Mouse (Mus musculus): ENCODE results near the gene Map3k7. TPM values are rescaled to one million over a fixed set of nuclear protein-coding genes. Genes with fewer than 3 reads are reported as not detected.

Gene Map3k7
- polyA plus RNA-seq, 1 experiment from 2014 or later: 39.1 TPM

- H3K9ac ChIP-seq: no peak overlapping the region
- H3K27me3 ChIP-seq: no peaks in the 10 kb centered on the region
- 10% methylated on average over 5 of the region's 5 CpGs for WGBS
- no peak for ATAC-seq (ENCODE audit: low FRiP score, low read depth)
- H3K27ac ChIP-seq: no peak overlapping the region
- peaks cover 9% of the 10 kb centered on the region; the same call in 1 of the 2 replicates for H3K4me1 ChIP-seq
- H3K9me3 ChIP-seq: no peaks in the 10 kb centered on the region
- H3K4me2 ChIP-seq (replicated peaks): no peak overlapping the region
- no peak overlapping the region for H3K4me3 ChIP-seq
- no peaks in the 10 kb centered on the region for H3K36me3 ChIP-seq
Measured at GRCm38 (mm10) chr4:32045234-32045633, 81.3 kb downstream of the Map3k7 start.

- H3K4me3 ChIP-seq: no peak overlapping the region
- H3K4me1 ChIP-seq: peaks cover 9% of the 10 kb centered on the region; the same call in 1 of the 2 replicates
- H3K27ac ChIP-seq: no peak overlapping the region
- no peaks in the 10 kb centered on the region for H3K36me3 ChIP-seq
- no peaks in the 10 kb centered on the region for H3K9me3 ChIP-seq
- no peak overlapping the region for H3K4me2 ChIP-seq (replicated peaks)
- WGBS: 39% methylated on average over 4 of the region's 4 CpGs
- H3K9ac ChIP-seq: no peak overlapping the region
- H3K27me3 ChIP-seq: no peaks in the 10 kb centered on the region; the same call in 1 of the 2 replicates
- ATAC-seq (ENCODE audit: low FRiP score, low read depth): no peak
Measured at GRCm38 (mm10) chr4:32049824-32050223, 85.9 kb downstream of the Map3k7 start.

GRCm38 (mm10) chr4:32053171-32053570 lies 89.3 kb downstream of the Map3k7 start:
- no peak overlapping the region for H3K9ac ChIP-seq
- H3K27ac ChIP-seq: no peak overlapping the region
- WGBS: 90% methylated on average over 14 of the region's 14 CpGs
- H3K9me3 ChIP-seq: no peaks in the 10 kb centered on the region
- no peak for ATAC-seq (ENCODE audit: low FRiP score, low read depth)
- H3K4me1 ChIP-seq: peaks cover 11% of the 10 kb centered on the region; the same call in 1 of the 2 replicates
- no peaks in the 10 kb centered on the region; the same call in 1 of the 2 replicates for H3K27me3 ChIP-seq
- H3K4me2 ChIP-seq (replicated peaks): no peak overlapping the region
- H3K36me3 ChIP-seq: no peaks in the 10 kb centered on the region
- H3K4me3 ChIP-seq: no peak overlapping the region

GRCm38 (mm10) chr4:32055151-32056052 lies 91.5 kb downstream of the Map3k7 start:
- H3K4me2 ChIP-seq (replicated peaks): peak overlapping the region; percentile 64
- peak; percentile 89 for ATAC-seq (ENCODE audit: low FRiP score, low read depth)
- H3K27ac ChIP-seq: no peak overlapping the region
- H3K9ac ChIP-seq: peak overlapping the region; percentile 46; the same call in 1 of the 2 replicates
- no peaks in the 10 kb centered on the region; the same call in 1 of the 2 replicates for H3K27me3 ChIP-seq
- H3K4me3 ChIP-seq: peak overlapping the region; percentile 43
- WGBS: 20% methylated on average over 21 of the region's 21 CpGs
- no peaks in the 10 kb centered on the region for H3K36me3 ChIP-seq
- no peaks in the 10 kb centered on the region for H3K9me3 ChIP-seq
- peaks cover 11% of the 10 kb centered on the region; the same call in 1 of the 2 replicates for H3K4me1 ChIP-seq

GRCm38 (mm10) chr4:32056441-32056840 lies 92.5 kb downstream of the Map3k7 start:
- Histone ChIP-seq H3K4me2 (replicated peaks) (no peak overlapping the region), H3K27me3 (no peaks in the 10 kb centered on the region; the same call in 1 of the 2 replicates), H3K9me3 (no peaks in the 10 kb centered on the region), H3K4me1 (peaks cover 11% of the 10 kb centered on the region; the same call in 1 of the 2 replicates), H3K4me3 (no peak overlapping the region), H3K27ac (no peak overlapping the region), H3K9ac (no peak overlapping the region), H3K36me3 (no peaks in the 10 kb centered on the region)
- 68% methylated on average over 7 of the region's 7 CpGs for WGBS
- no peak for ATAC-seq (ENCODE audit: low FRiP score, low read depth)

GRCm38 (mm10) chr4:32057102-32057501 lies 93.2 kb downstream of the Map3k7 start:
- Histone ChIP-seq H3K9ac (no peak overlapping the region), H3K36me3 (no peaks in the 10 kb centered on the region), H3K9me3 (no peaks in the 10 kb centered on the region), H3K4me2 (replicated peaks) (no peak overlapping the region), H3K27ac (no peak overlapping the region), H3K4me3 (no peak overlapping the region), H3K27me3 (no peaks in the 10 kb centered on the region; the same call in 1 of the 2 replicates), H3K4me1 (peaks cover 11% of the 10 kb centered on the region; the same call in 1 of the 2 replicates)
- ATAC-seq (ENCODE audit: low FRiP score, low read depth): no peak
- 58% methylated on average over 5 of the region's 5 CpGs for WGBS

- Histone ChIP-seq H3K27ac (no peak overlapping the region), H3K9me3 (no peaks in the 10 kb centered on the region), H3K9ac (no peak overlapping the region), H3K4me1 (peaks cover 8% of the 10 kb centered on the region; the same call in 1 of the 2 replicates), H3K36me3 (no peaks in the 10 kb centered on the region), H3K27me3 (no peaks in the 10 kb centered on the region), H3K4me2 (replicated peaks) (no peak overlapping the region), H3K4me3 (no peak overlapping the region)
- WGBS: 88% methylated on average over 4 of the region's 4 CpGs
- ATAC-seq (ENCODE audit: low FRiP score, low read depth): no peak
Measured at GRCm38 (mm10) chr4:32060686-32061085, 96.8 kb downstream of the Map3k7 start.

GRCm38 (mm10) chr4:32062381-32063059 lies 98.6 kb downstream of the Map3k7 start:
- 57% methylated on average over 4 of the region's 4 CpGs for WGBS
- H3K36me3 ChIP-seq: no peaks in the 10 kb centered on the region
- no peak overlapping the region for H3K27ac ChIP-seq
- H3K4me2 ChIP-seq (replicated peaks): no peak overlapping the region
- H3K9me3 ChIP-seq: no peaks in the 10 kb centered on the region
- no peaks in the 10 kb centered on the region for H3K4me1 ChIP-seq
- H3K4me3 ChIP-seq: no peak overlapping the region
- no peak overlapping the region for H3K9ac ChIP-seq
- no peaks in the 10 kb centered on the region for H3K27me3 ChIP-seq
- no peak for ATAC-seq (ENCODE audit: low FRiP score, low read depth)

GRCm38 (mm10) chr4:32063291-32063690 lies 99.4 kb downstream of the Map3k7 start:
- H3K36me3 ChIP-seq: no peaks in the 10 kb centered on the region
- no peaks in the 10 kb centered on the region for H3K27me3 ChIP-seq
- no peak overlapping the region for H3K4me3 ChIP-seq
- WGBS: 87% methylated on average over 3 of the region's 3 CpGs
- ATAC-seq (ENCODE audit: low FRiP score, low read depth): no peak
- H3K27ac ChIP-seq: no peak overlapping the region
- no peaks in the 10 kb centered on the region for H3K4me1 ChIP-seq
- H3K9me3 ChIP-seq: no peaks in the 10 kb centered on the region
- H3K9ac ChIP-seq: no peak overlapping the region
- H3K4me2 ChIP-seq (replicated peaks): no peak overlapping the region
